Mouse (Mus musculus): ENCODE data around the gene Raly. TPM values are rescaled to one million over a fixed set of nuclear protein-coding genes. Genes with fewer than 3 reads are reported as not detected.

Gene Raly
- polyA plus RNA-seq, 1 experiment from 2014 or later: 66.8 TPM

Other genes with a start within 250 kb of the Raly start
- gene 1700003F12Rik, start 244.0 kb upstream of the Raly start, polyA plus RNA-seq (2014; fragmentation: Nextera tagmentation; extraction: Ambion mirVana): 2.4 and 2.6 TPM in 2 replicates
- gene Actl10, start 239.3 kb upstream of the Raly start, polyA plus RNA-seq (2014; fragmentation: Nextera tagmentation; extraction: Ambion mirVana): not detected in 2 replicates
- gene Necab3, start 232.2 kb upstream of the Raly start, polyA plus RNA-seq (2014; fragmentation: Nextera tagmentation; extraction: Ambion mirVana): 6.1 and 6.9 TPM in 2 replicates
- gene E2f1, start 221.2 kb upstream of the Raly start, polyA plus RNA-seq (2014; fragmentation: Nextera tagmentation; extraction: Ambion mirVana): 14.5 and 15.3 TPM in 2 replicates
- gene Pxmp4, start 187.4 kb upstream of the Raly start, polyA plus RNA-seq (2014; fragmentation: Nextera tagmentation; extraction: Ambion mirVana): 12.3 and 14.1 TPM in 2 replicates
- 0.92 and 1.2 TPM in 2 replicates for gene Zfp341, start 177.8 kb upstream of the Raly start, polyA plus RNA-seq (2014; fragmentation: Nextera tagmentation; extraction: Ambion mirVana)
- gene 4930519P11Rik, start 177.7 kb upstream of the Raly start, polyA plus RNA-seq (2014; fragmentation: Nextera tagmentation; extraction: Ambion mirVana): 0.60 and 1.1 TPM in 2 replicates
- 12.7 and 14.0 TPM in 2 replicates for gene Chmp4b, start 139.4 kb upstream of the Raly start, polyA plus RNA-seq (2014; fragmentation: Nextera tagmentation; extraction: Ambion mirVana)
- not detected in 2 replicates for gene Gm14214, start 21.1 kb upstream of the Raly start, polyA plus RNA-seq (2014; fragmentation: Nextera tagmentation; extraction: Ambion mirVana)
- gene a, start 306 bp downstream of the Raly start, polyA plus RNA-seq (2014; fragmentation: Nextera tagmentation; extraction: Ambion mirVana): 0.36 and 0.40 TPM in 2 replicates
- gene Eif2s2, start 101.8 kb downstream of the Raly start, polyA plus RNA-seq (2014; fragmentation: Nextera tagmentation; extraction: Ambion mirVana): 135 and 144 TPM in 2 replicates
- 0.07 and 0.11 TPM in 2 replicates for gene Gm14226, start 227.2 kb downstream of the Raly start, polyA plus RNA-seq (2014; fragmentation: Nextera tagmentation; extraction: Ambion mirVana)

Measured in midbrain, embryonic 11.5 days (tissue).